Mouse (Mus musculus) natural killer cell, adult 2 months (primary cell): ENCODE data around the gene Prss54.

ENCODE experiments used
- DNase-seq, 2 experiments: peaks; one replicate each; pipeline ENCODE4 v3.0.0; 2022; ENCODE audit warnings: low spot score in 2 of 2

Prss54 gene

GRCm38 (mm10) chr8:95551577-95551976 is 24.6 kb downstream of the Prss54 start:
- no peak for DNase-seq

GRCm38 (mm10) chr8:95549871-95550829 is 26.0 kb downstream of the Prss54 start:
- no peak for DNase-seq

GRCm38 (mm10) chr8:95547931-95548330 is 28.2 kb downstream of the Prss54 start:
- DNase-seq, result no peak

- no peak for DNase-seq
Measured at GRCm38 (mm10) chr8:95546986-95547385, 29.2 kb downstream of the Prss54 start.

GRCm38 (mm10) chr8:95545815-95546214 is 30.3 kb downstream of the Prss54 start:
- DNase-seq, result no peak

- no peak for DNase-seq
Measured at GRCm38 (mm10) chr8:95543065-95543464, 33.1 kb downstream of the Prss54 start.

- no peak for DNase-seq
Measured at GRCm38 (mm10) chr8:95542191-95542590, 33.9 kb downstream of the Prss54 start.

- no peak for DNase-seq
Measured at GRCm38 (mm10) chr8:95539487-95539886, 36.7 kb downstream of the Prss54 start.

GRCm38 (mm10) chr8:95533584-95534387 is 42.4 kb downstream of the Prss54 start, which contains the start of gene Ccdc113:
Ccdc113 (plus strand) TSS chr8:95534085.
- peak; percentile 30 to 35 for DNase-seq

- no peak for DNase-seq
Measured at GRCm38 (mm10) chr8:95532206-95532605, 43.9 kb downstream of the Prss54 start.

GRCm38 (mm10) chr8:95528750-95529310 is 47.3 kb downstream of the Prss54 start:
- no peak for DNase-seq

GRCm38 (mm10) chr8:95528194-95528593 is 47.9 kb downstream of the Prss54 start:
- DNase-seq, result no peak

GRCm38 (mm10) chr8:95523991-95524390 is 52.1 kb downstream of the Prss54 start:
- no peak for DNase-seq

- DNase-seq, result no peak
Measured at GRCm38 (mm10) chr8:95516928-95517327, 59.2 kb downstream of the Prss54 start.

- DNase-seq, result no peak
Measured at GRCm38 (mm10) chr8:95513219-95513618, 62.9 kb downstream of the Prss54 start.

GRCm38 (mm10) chr8:95512257-95512656 is 63.9 kb downstream of the Prss54 start:
- no peak for DNase-seq
